12 mouse cellular contexts compared by ENCODE assay signal in the genomic region with DNA sequence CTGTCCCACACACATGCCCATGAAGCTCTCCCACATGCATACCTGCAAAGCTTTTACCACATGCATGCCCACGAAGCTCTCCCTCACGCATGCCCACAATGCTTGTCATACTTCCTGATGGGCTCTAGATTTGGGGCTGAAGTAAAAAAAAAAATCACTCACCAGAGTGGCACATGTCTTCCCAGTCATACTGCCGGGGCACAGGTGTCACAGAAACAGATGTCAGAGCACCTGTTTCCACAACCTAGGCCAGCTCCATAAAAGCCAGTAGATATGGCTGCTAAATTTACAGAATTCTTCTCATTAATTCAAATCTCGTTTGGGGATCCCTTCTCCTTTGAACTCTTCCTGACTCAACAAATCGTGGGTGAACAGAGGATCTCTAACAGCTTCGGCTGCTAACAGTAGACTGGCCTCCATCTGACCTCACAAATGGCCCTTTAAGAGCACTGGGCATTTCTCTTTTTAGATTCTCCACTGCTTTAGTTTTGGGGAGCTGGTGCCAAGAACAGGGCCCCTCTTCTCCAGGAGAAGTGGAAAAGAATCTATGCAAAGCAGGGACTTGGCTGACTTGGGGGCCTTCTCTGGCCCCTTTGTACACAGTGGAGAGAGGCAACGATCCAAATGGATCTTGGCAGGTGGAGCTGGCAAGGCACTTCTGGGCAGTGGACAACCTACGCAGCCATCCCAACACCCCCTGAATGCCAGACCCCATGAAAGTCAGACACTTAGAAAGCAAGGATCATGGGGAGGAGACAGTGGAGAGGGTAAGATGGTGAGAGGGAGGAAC. TPM values are rescaled to one million over a fixed set of nuclear protein-coding genes. Genes with fewer than 3 reads are reported as not detected.
A peak's percentile ranks its signal among the peaks of the same experiment; 100 is the strongest.
DNase-seq lines count a peak whose midpoint lies in the region; ATAC-seq and TF ChIP-seq lines count a peak whose summit lies in the region.
"Had no signal": no experiment of that assay in that cellular context is flagged by ENCODE, and none has a peak within 500 bp of the region (broad histone marks: within the 10 kb centered on the region; RNA-seq: fewer than 3 reads in every experiment).

No protein-coding gene starts in this region.

- ATAC-seq in heart, embryonic 11.5 days (replicated peaks; ENCODE audit: insufficient number of reproducible peaks, low FRiP score, low TSS enrichment) = no peak
- ATAC-seq in lung, embryonic 16.5 days (ENCODE audit: low read depth) = peak; percentile 39; the same call in 1 of the 2 replicates
- ATAC-seq: liver, embryonic 12.5 days had no signal

- H3K9ac ChIP-seq in heart, embryonic 11.5 days (ENCODE audit: low read depth, low read length) = no peak overlapping the region
- no peak overlapping the region for H3K9ac ChIP-seq in lung, embryonic 16.5 days (ENCODE audit: low read length)
- H3K9ac ChIP-seq: liver, embryonic 12.5 days had no signal

- TF ChIP-seq CTCF in lung, adult 2 months (IDR thresholded peaks at IDR 0.05; ENCODE audit: insufficient read depth, low read length) = no peak

- TF ChIP-seq POLR2A in lung, adult 2 months (IDR thresholded peaks at IDR 0.05; ENCODE audit: borderline replicate concordance, extremely low read depth, low read depth, low read length) = no peak

- 82% methylated on average over 8 of the region's 8 CpGs for WGBS in heart, embryonic 11.5 days (ENCODE audit: insufficient replicate concordance)
- 53% methylated on average over 8 of the region's 8 CpGs for WGBS in lung, embryonic 16.5 days
- WGBS in lung, adult 2 months = 67% methylated on average over 8 of the region's 8 CpGs

- H3K27ac ChIP-seq in heart, embryonic 11.5 days (ENCODE audit: low read depth, low read length) = no peak overlapping the region
- peak overlapping the region; percentile 83 for H3K27ac ChIP-seq in lung, embryonic 16.5 days (ENCODE audit: low read length)
- H3K27ac ChIP-seq: liver, embryonic 12.5 days had no signal

- H3K36me3 ChIP-seq in heart, embryonic 11.5 days (ENCODE audit: control insufficient read depth, insufficient read depth, low read length) = no peaks in the 10 kb centered on the region
- no peaks in the 10 kb centered on the region for H3K36me3 ChIP-seq in lung, embryonic 16.5 days (ENCODE audit: control insufficient read depth, insufficient read depth, low read length)

- no peaks in the 10 kb centered on the region for H3K9me3 ChIP-seq in heart, embryonic 11.5 days (replicated peaks; ENCODE audit: control insufficient read depth, low read length)
- no peaks in the 10 kb centered on the region for H3K9me3 ChIP-seq in lung, embryonic 16.5 days (ENCODE audit: control insufficient read depth, low read length)
- H3K9me3 ChIP-seq: liver, embryonic 12.5 days had no signal

- no peak overlapping the region for H3K4me2 ChIP-seq in heart, embryonic 11.5 days
- no peak overlapping the region for H3K4me2 ChIP-seq in lung, embryonic 16.5 days (ENCODE audit: low read depth, low read length)
- H3K4me2 ChIP-seq: liver, embryonic 12.5 days had no signal

- peaks cover 5% of the 10 kb centered on the region; the same call in 1 of the 2 replicates for H3K4me1 ChIP-seq in heart, embryonic 11.5 days (ENCODE audit: control insufficient read depth, insufficient read depth, low read length)
- peaks cover 12% of the 10 kb centered on the region for H3K4me1 ChIP-seq in lung, embryonic 16.5 days (replicated peaks; ENCODE audit: control insufficient read depth, insufficient read depth, low read length)
- no peaks in the 10 kb centered on the region for H3K4me1 ChIP-seq in lung, adult 2 months (ENCODE audit: control insufficient read depth, insufficient read depth, low read length)
- H3K4me1 ChIP-seq: liver, embryonic 12.5 days had no signal

- peak; percentile 32 for DNase-seq in adrenal gland, postnatal 14 days
- DNase-seq in adrenal gland, adult (ENCODE audit: inconsistent age in 2 of 2, low spot score in 1 of 2) = no peak
- peak; percentile 54 to 57 for DNase-seq in heart, adult 18-20 months
- no peak for DNase-seq in lung, adult 2 months
- peak; percentile 62 for DNase-seq in heart, postnatal 4 days
- DNase-seq in retina, postnatal 1 day = no peak
- DNase-seq: adrenal gland, postnatal 36 days; cerebellum, adult 18-20 months; right cerebral cortex, adult 18-20 months had no signal

- H3K27me3 ChIP-seq in heart, embryonic 11.5 days (ENCODE audit: control insufficient read depth, insufficient read depth, low read length) = no peaks in the 10 kb centered on the region
- H3K27me3 ChIP-seq in lung, embryonic 16.5 days (ENCODE audit: control insufficient read depth, insufficient read depth, low read depth, low read length) = no peaks in the 10 kb centered on the region
- H3K27me3 ChIP-seq: liver, embryonic 12.5 days had no signal

- no peak overlapping the region for H3K4me3 ChIP-seq in heart, embryonic 11.5 days (ENCODE audit: low read depth, low read length)
- H3K4me3 ChIP-seq in lung, embryonic 16.5 days (ENCODE audit: low read length) = no peak overlapping the region
- no peak overlapping the region for H3K4me3 ChIP-seq in lung, adult 2 months (replicated peaks; ENCODE audit: extremely low read depth, low read depth, low read length)
- H3K4me3 ChIP-seq: liver, embryonic 12.5 days had no signal

RNA-seq across cellular contexts. Expression of gene Otulin, which starts 55.3 kb away (rescaled TPM):
- 37.1 and 43.6 TPM in 2 replicates for total RNA-seq in adrenal gland, postnatal 14 days (2021)
- total RNA-seq in heart, adult 18-20 months (2021) = 10 to 100 TPM; 26.6 to 26.8 TPM
- polyA plus RNA-seq in heart, embryonic 11.5 days (2014; fragmentation: Nextera tagmentation; extraction: Ambion mirVana) = 26.7 and 27.2 TPM in 2 replicates
- polyA plus RNA-seq in lung, embryonic 16.5 days (2015; fragmentation: Nextera tagmentation; extraction: Ambion mirVana) = 13.0 and 22.4 TPM in 2 replicates
- polyA plus RNA-seq in lung, adult 2 months (2012; rRNA removed) = 16.4 and 23.7 TPM in 2 replicates
- total RNA-seq in heart, postnatal 4 days (2021) = 10 to 100 TPM; 41.6 to 43.1 TPM

Comparison
In these comparisons a context has a peak if more than half of its experiments do, and no peak if none do; other contexts are left out.
1. DNase-seq: peak in adrenal gland, postnatal 14 days (single experiment), heart, adult 18-20 months (2 of 2) and heart, postnatal 4 days (single experiment); none in adrenal gland, adult (0 of 2), lung, adult 2 months (single experiment) and retina, postnatal 1 day (single experiment).